11 mouse cellular contexts compared by ENCODE assay signal in genomic region chr1:164326600-164327155, GRCm38 (mm10). TPM values are rescaled to one million over a fixed set of nuclear protein-coding genes. Genes with fewer than 3 reads are reported as not detected.
DNase-seq lines count a peak whose midpoint lies in the region; ATAC-seq and TF ChIP-seq lines count a peak whose summit lies in the region.
"Had no signal": no experiment of that assay in that cellular context is flagged by ENCODE, and none has a peak within 500 bp of the region (broad histone marks: within the 10 kb centered on the region; RNA-seq: fewer than 3 reads in every experiment).

No protein-coding gene starts in this region.

- no peak for TF ChIP-seq CTCF in stomach, postnatal 0 days (IDR thresholded peaks at IDR 0.05; ENCODE audit: low read depth)

- H3K4me2 ChIP-seq in kidney, embryonic 14.5 days (replicated peaks; ENCODE audit: low read depth, low read length) = no peak overlapping the region
- H3K4me2 ChIP-seq in stomach, embryonic 14.5 days (replicated peaks; ENCODE audit: low read depth, low read length) = no peak overlapping the region
- no peak overlapping the region for H3K4me2 ChIP-seq in stomach, postnatal 0 days (replicated peaks; ENCODE audit: low read depth)
- H3K4me2 ChIP-seq: embryonic facial prominence, embryonic 12.5 days had no signal

- no peaks in the 10 kb centered on the region for H3K9me3 ChIP-seq in kidney, embryonic 14.5 days (ENCODE audit: control insufficient read depth, low read length)
- H3K9me3 ChIP-seq in stomach, embryonic 14.5 days (ENCODE audit: control insufficient read depth, low read depth, low read length) = no peaks in the 10 kb centered on the region
- H3K9me3 ChIP-seq in stomach, postnatal 0 days (ENCODE audit: control insufficient read depth, low read length) = no peaks in the 10 kb centered on the region
- H3K9me3 ChIP-seq: embryonic facial prominence, embryonic 12.5 days; heart, embryonic 10.5 days had no signal

- no peak for TF ChIP-seq EP300 in stomach, postnatal 0 days (optimal IDR thresholded peaks at IDR 0.05)

- 59% methylated on average over 6 of the region's 6 CpGs for WGBS in kidney, embryonic 14.5 days
- 39% methylated on average over 6 of the region's 6 CpGs for WGBS in stomach, embryonic 14.5 days
- 46% methylated on average over 6 of the region's 6 CpGs for WGBS in stomach, postnatal 0 days

- no peaks in the 10 kb centered on the region for H3K27me3 ChIP-seq in kidney, embryonic 14.5 days (ENCODE audit: control insufficient read depth, insufficient read depth, low read length)
- H3K27me3 ChIP-seq in stomach, embryonic 14.5 days (ENCODE audit: control insufficient read depth, insufficient read depth, low read length) = no peaks in the 10 kb centered on the region
- no peaks in the 10 kb centered on the region for H3K27me3 ChIP-seq in stomach, postnatal 0 days (ENCODE audit: control insufficient read depth, insufficient read depth, low read length)
- H3K27me3 ChIP-seq: embryonic facial prominence, embryonic 12.5 days had no signal

- peaks cover 8% of the 10 kb centered on the region; the same call in 1 of the 2 replicates for H3K36me3 ChIP-seq in kidney, embryonic 14.5 days (ENCODE audit: control insufficient read depth, insufficient read depth, low read length)
- H3K36me3 ChIP-seq in stomach, embryonic 14.5 days (ENCODE audit: control insufficient read depth, insufficient read depth, low read length) = no peaks in the 10 kb centered on the region; the same call in 1 of the 2 replicates
- no peaks in the 10 kb centered on the region for H3K36me3 ChIP-seq in stomach, postnatal 0 days (ENCODE audit: control insufficient read depth, insufficient read depth, low read length)

- 0 out of 2 replicates have a peak, but pooled peaks cover 4% of the 10 kb centered on the region for H3K4me1 ChIP-seq in kidney, embryonic 14.5 days (ENCODE audit: control insufficient read depth, insufficient read depth, low read length)
- peaks cover 13% of the 10 kb centered on the region for H3K4me1 ChIP-seq in stomach, embryonic 14.5 days (ENCODE audit: control insufficient read depth, insufficient read depth, low read length)
- H3K4me1 ChIP-seq in stomach, postnatal 0 days (replicated peaks; ENCODE audit: control insufficient read depth, insufficient read depth) = 0 out of 2 replicates have a peak, but pooled peaks cover 4% of the 10 kb centered on the region

- no peak overlapping the region for H3K4me3 ChIP-seq in kidney, embryonic 14.5 days (ENCODE audit: low read length)
- H3K4me3 ChIP-seq in stomach, embryonic 14.5 days (ENCODE audit: low read depth, low read length) = no peak overlapping the region
- no peak overlapping the region for H3K4me3 ChIP-seq in stomach, postnatal 0 days (ENCODE audit: low read depth, low read length)
- H3K4me3 ChIP-seq: embryonic facial prominence, embryonic 12.5 days; heart, embryonic 10.5 days had no signal

- ATAC-seq in kidney, embryonic 14.5 days (ENCODE audit: low FRiP score, low TSS enrichment) = peak; percentile 75; the same call in 1 of the 2 replicates
- ATAC-seq in stomach, embryonic 14.5 days (ENCODE audit: insufficient number of reproducible peaks, insufficient read depth, low FRiP score, low read depth) = peak; percentile 77; the same call in 1 of the 2 replicates
- no peak for ATAC-seq in stomach, postnatal 0 days (ENCODE audit: low FRiP score, low TSS enrichment)

- no peak overlapping the region for H3K9ac ChIP-seq in kidney, embryonic 14.5 days (ENCODE audit: low read depth, low read length)
- H3K9ac ChIP-seq in stomach, embryonic 14.5 days (replicated peaks; ENCODE audit: low read depth, low read length) = no peak overlapping the region
- H3K9ac ChIP-seq in stomach, postnatal 0 days (ENCODE audit: low read length) = no peak overlapping the region
- H3K9ac ChIP-seq: embryonic facial prominence, embryonic 12.5 days had no signal

- intact Hi-C loops in left cerebral cortex, postnatal 25 days (cut with DNase I) = no loop called here

- no peak overlapping the region for H3K27ac ChIP-seq in kidney, embryonic 14.5 days (ENCODE audit: low read depth, low read length)
- H3K27ac ChIP-seq in stomach, embryonic 14.5 days (ENCODE audit: low read length) = no peak overlapping the region; the same call in 1 of the 2 replicates
- no peak overlapping the region for H3K27ac ChIP-seq in stomach, postnatal 0 days (replicated peaks)
- H3K27ac ChIP-seq: embryonic facial prominence, embryonic 12.5 days; heart, embryonic 10.5 days had no signal

- no peak for DNase-seq in kidney, adult 8-10 months
- DNase-seq in stomach, postnatal 0 days (ENCODE audit: low spot score) = no peak
- DNase-seq in left cerebral cortex, postnatal 25 days (ENCODE audit: low spot score in 2 of 2) = peak; percentile 60 to 76
- peak; percentile 53 for DNase-seq in telencephalon, adult 2 months (ENCODE audit: low read depth, low spot score)
- no peak for DNase-seq in gastrocnemius, adult 8-10 months (ENCODE audit: low spot score in 2 of 2)
- DNase-seq in embryo, embryonic 10.5 days (ENCODE audit: low spot score) = no peak
- DNase-seq: adrenal gland, postnatal 36 days had no signal

RNA-seq across cellular contexts. Expression of gene Blzf1, which starts 19.4 kb away (rescaled TPM):
- polyA plus RNA-seq in kidney, embryonic 14.5 days (2014; fragmentation: Nextera tagmentation; extraction: Ambion mirVana) = 23.9 and 25.4 TPM in 2 replicates
- 25.6 and 26.7 TPM in 2 replicates for polyA plus RNA-seq in stomach, embryonic 14.5 days (2014; fragmentation: Nextera tagmentation; extraction: Ambion mirVana)
- polyA plus RNA-seq in stomach, postnatal 0 days (2015; fragmentation: Nextera tagmentation; extraction: Ambion mirVana) = 48.7 and 50.5 TPM in 2 replicates
- total RNA-seq in left cerebral cortex, postnatal 25 days (2021) = 10 to 100 TPM; 26.2 to 28.5 TPM
- 10 to 100 TPM; 23.8 to 26.6 (median 25.8) TPM for total RNA-seq in gastrocnemius, adult 8-10 months (2022)

RNA-seq across cellular contexts. Expression of gene Nme7, which starts 22.8 kb away (rescaled TPM):
- 47.9 and 50.7 TPM in 2 replicates for polyA plus RNA-seq in kidney, embryonic 14.5 days (2014; fragmentation: Nextera tagmentation; extraction: Ambion mirVana)
- 34.7 and 36.9 TPM in 2 replicates for polyA plus RNA-seq in stomach, embryonic 14.5 days (2014; fragmentation: Nextera tagmentation; extraction: Ambion mirVana)
- polyA plus RNA-seq in stomach, postnatal 0 days (2015; fragmentation: Nextera tagmentation; extraction: Ambion mirVana) = 14.9 and 17.8 TPM in 2 replicates
- total RNA-seq in left cerebral cortex, postnatal 25 days (2021) = 10 to 100 TPM; 22.4 to 24.7 TPM
- 1 to 10 TPM; 1.2 to 3.5 (median 2.2) TPM for total RNA-seq in gastrocnemius, adult 8-10 months (2022)

RNA-seq across cellular contexts. Expression of gene Ccdc181, which starts 51.3 kb away (rescaled TPM):
- 10.2 and 11.3 TPM in 2 replicates for polyA plus RNA-seq in kidney, embryonic 14.5 days (2014; fragmentation: Nextera tagmentation; extraction: Ambion mirVana)
- polyA plus RNA-seq in stomach, embryonic 14.5 days (2014; fragmentation: Nextera tagmentation; extraction: Ambion mirVana) = 11.8 and 12.2 TPM in 2 replicates
- polyA plus RNA-seq in stomach, postnatal 0 days (2015; fragmentation: Nextera tagmentation; extraction: Ambion mirVana) = 7.5 and 8.6 TPM in 2 replicates
- total RNA-seq in left cerebral cortex, postnatal 25 days (2021) = 10 to 100 TPM; 21.6 to 22.5 TPM
- total RNA-seq in gastrocnemius, adult 8-10 months (2022) = 10 to 100 TPM; 10.6 to 13.1 (median 11.8) TPM

Comparison
In these comparisons a context has a peak if more than half of its experiments do, and no peak if none do; other contexts are left out.
1. DNase-seq: peak in left cerebral cortex, postnatal 25 days (2 of 2) and telencephalon, adult 2 months (single experiment); none in kidney, adult 8-10 months (0 of 2), stomach, postnatal 0 days (single experiment), gastrocnemius, adult 8-10 months (0 of 2) and embryo, embryonic 10.5 days (single experiment).